Mouse (Mus musculus) lung, postnatal 0 days (tissue): ENCODE measurements at regions not wholly inside any gene's neighbourhood (a gene's known extent, or its start where the extent isn't known, plus 50 kb on each side); places are given as distances from the start of the nearest gene placed in this dataset.

Experiments
- ATAC-seq: fragments of 200-750 bp; cut with Nextera tagmentation; 2 replicates; pipeline ENCODE4 v1.8.0; 2017; ENCODE audit warnings: moderate library complexity
- DNase-seq: peaks from one replicate; pipeline ENCODE4 v3.0.0-alpha.2; 2016; ENCODE audit warnings: low spot score
- H3K27ac ChIP-seq: fragments of 300-500 bp; sonication (generic); 2 replicates; pipeline ENCODE4 v1.5.1; 2014; ENCODE audit warnings: antibody characterized with exemption, mild to moderate bottlenecking, low read length, mixed read lengths
- H3K27me3 ChIP-seq: fragments of 300-500 bp; sonication (generic); replicated peaks from 2 replicates; pipeline ENCODE4 v1.6.1; 2014; ENCODE audit warnings: low read length, mixed read lengths; ENCODE audit not compliant: insufficient read depth
- H3K36me3 ChIP-seq: fragments of 300-500 bp; sonication (generic); 2 replicates; pipeline ENCODE4 v1.6.1; 2014; ENCODE audit warnings: low read length, mixed read lengths; ENCODE audit not compliant: insufficient read depth
- H3K4me1 ChIP-seq: fragments of 300-500 bp; sonication (generic); 2 replicates; pipeline ENCODE4 v1.6.1; 2014; ENCODE audit warnings: antibody characterized with exemption, low read depth, low read length, mixed read lengths; ENCODE audit not compliant: insufficient read depth
- H3K4me2 ChIP-seq: fragments of 300-500 bp; sonication (generic); replicated peaks from 2 replicates; pipeline ENCODE4 v1.6.1; 2014; ENCODE audit warnings: low read depth, mild to moderate bottlenecking, low read length, moderate library complexity, mixed read lengths
- H3K4me3 ChIP-seq: fragments of 300-500 bp; sonication (generic); 2 replicates; pipeline ENCODE4 v1.5.1; 2014; ENCODE audit warnings: low read depth, low read length
- H3K9ac ChIP-seq: fragments of 300-500 bp; sonication (generic); replicated peaks from 2 replicates; pipeline ENCODE4 v1.6.1; 2014; ENCODE audit warnings: low read depth, mild to moderate bottlenecking
- H3K9me3 ChIP-seq: fragments of 300-500 bp; sonication (generic); 2 replicates; pipeline ENCODE4 v1.6.1; 2016; ENCODE audit warnings: low read length, mixed read lengths
- CTCF ChIP-seq: IDR thresholded peaks from 2 replicates; pipeline ENCODE4 v1.5.1; 2016; ENCODE audit warnings: antibody characterized with exemption, mild to moderate bottlenecking
- EP300 ChIP-seq: IDR thresholded peaks from 2 replicates; pipeline ENCODE4 v1.6.1; 2016; ENCODE audit warnings: antibody characterized with exemption, mild to moderate bottlenecking, control low read depth
- WGBS: fragments of 180-500 bp; shearing (Covaris S2); extraction: QIAGEN DNeasy Blood & Tissue Kit; methylation state at CpG from one replicate; pipeline ENCODE4 v1.1.7; 2014; 5-methylcytosine and 5-hydroxymethylcytosine counted together

DNA sequence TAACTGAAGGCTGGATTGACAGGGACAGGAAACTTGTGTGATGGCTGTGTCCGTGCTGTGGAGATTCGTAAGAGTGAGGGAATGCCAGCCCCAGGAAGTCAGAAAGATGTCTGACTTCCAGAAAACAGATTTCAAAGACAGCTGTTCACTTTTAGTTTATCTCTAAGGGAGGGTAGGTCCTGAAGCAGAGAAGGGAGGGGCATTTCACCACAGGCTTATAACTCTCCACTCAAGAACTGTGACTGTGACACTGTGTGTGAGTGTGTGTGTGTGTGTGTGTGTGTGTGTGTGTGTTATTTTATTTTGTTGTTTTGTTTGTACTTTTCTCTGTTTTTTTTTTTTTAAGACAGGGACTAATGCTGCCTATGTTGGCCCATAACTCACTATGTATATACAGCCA lies 109.1 kb upstream of the Sox5 start:
- no peaks in the 10 kb centered on the region for H3K9me3 ChIP-seq
- no peak overlapping the region for H3K4me2 ChIP-seq
- 13% methylated on average over 2 of the region's 2 CpGs for WGBS
- no peaks in the 10 kb centered on the region for H3K36me3 ChIP-seq
- no peak overlapping the region for H3K9ac ChIP-seq
- H3K27ac ChIP-seq = no peak overlapping the region
- TF ChIP-seq CTCF = no peak
- no peak for TF ChIP-seq EP300
- peak; percentile 28; the same call in 1 of the 2 replicates for ATAC-seq
- H3K27me3 ChIP-seq = no peaks in the 10 kb centered on the region
- peak; percentile 29 for DNase-seq
- no peak overlapping the region for H3K4me3 ChIP-seq
- peaks cover 6% of the 10 kb centered on the region; the same call in 1 of the 2 replicates for H3K4me1 ChIP-seq

- no peak overlapping the region for H3K27ac ChIP-seq
- no peak overlapping the region for H3K9ac ChIP-seq
- H3K9me3 ChIP-seq = no peaks in the 10 kb centered on the region
- no peak overlapping the region for H3K4me3 ChIP-seq
- H3K36me3 ChIP-seq = no peaks in the 10 kb centered on the region
- ATAC-seq (peak; percentile 74), DNase-seq (peak; percentile 69)
- peaks cover 6% of the 10 kb centered on the region; the same call in 1 of the 2 replicates for H3K4me1 ChIP-seq
- no peak overlapping the region for H3K4me2 ChIP-seq
- TF ChIP-seq CTCF (no peak), EP300 (no peak)
- H3K27me3 ChIP-seq = no peaks in the 10 kb centered on the region
- WGBS = 12% methylated on average over 8 of the region's 8 CpGs
Measured at GRCm38 (mm10) chr6:144890166-144890565, 108.4 kb upstream of the Sox5 start.

DNA sequence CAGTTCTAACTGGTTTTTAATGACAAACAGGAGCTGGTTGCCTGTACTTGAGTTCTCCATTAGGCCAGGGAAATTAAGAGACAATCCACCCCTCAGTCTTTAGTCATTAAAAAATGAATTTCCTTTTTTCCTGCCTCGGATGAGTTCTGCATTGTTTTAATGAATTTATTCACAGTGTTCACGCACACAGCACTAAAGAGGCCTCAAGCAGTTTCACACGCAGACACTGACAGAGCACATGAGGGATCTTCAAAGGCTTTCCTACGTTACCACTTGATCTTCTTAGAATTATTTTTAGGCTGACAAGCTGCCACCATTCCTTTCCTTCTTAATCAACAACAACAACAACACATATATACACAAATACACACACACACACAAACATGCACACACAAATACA lies 101.3 kb upstream of the Sox5 start:
- Histone ChIP-seq H3K4me3 (no peak overlapping the region), H3K4me1 (no peaks in the 10 kb centered on the region), H3K9me3 (no peaks in the 10 kb centered on the region), H3K4me2 (no peak overlapping the region), H3K9ac (no peak overlapping the region), H3K27ac (no peak overlapping the region), H3K36me3 (no peaks in the 10 kb centered on the region), H3K27me3 (no peaks in the 10 kb centered on the region)
- DNase-seq (no peak), ATAC-seq (no peak)
- TF ChIP-seq EP300 = no peak
- no peak for TF ChIP-seq CTCF
- WGBS = 75% methylated on average over 4 of the region's 4 CpGs

GRCm38 (mm10) chr6:144880098-144880497 lies 98.3 kb upstream of the Sox5 start:
- no peaks in the 10 kb centered on the region for H3K27me3 ChIP-seq
- H3K4me2 ChIP-seq = no peak overlapping the region
- TF ChIP-seq EP300 (no peak), CTCF (no peak)
- H3K9ac ChIP-seq = no peak overlapping the region
- ATAC-seq = no peak
- H3K27ac ChIP-seq = no peak overlapping the region
- H3K36me3 ChIP-seq = no peaks in the 10 kb centered on the region
- no peaks in the 10 kb centered on the region for H3K4me1 ChIP-seq
- no peaks in the 10 kb centered on the region for H3K9me3 ChIP-seq
- 85% methylated on average over 10 of the region's 10 CpGs for WGBS
- H3K4me3 ChIP-seq = no peak overlapping the region
- DNase-seq = no peak

DNA sequence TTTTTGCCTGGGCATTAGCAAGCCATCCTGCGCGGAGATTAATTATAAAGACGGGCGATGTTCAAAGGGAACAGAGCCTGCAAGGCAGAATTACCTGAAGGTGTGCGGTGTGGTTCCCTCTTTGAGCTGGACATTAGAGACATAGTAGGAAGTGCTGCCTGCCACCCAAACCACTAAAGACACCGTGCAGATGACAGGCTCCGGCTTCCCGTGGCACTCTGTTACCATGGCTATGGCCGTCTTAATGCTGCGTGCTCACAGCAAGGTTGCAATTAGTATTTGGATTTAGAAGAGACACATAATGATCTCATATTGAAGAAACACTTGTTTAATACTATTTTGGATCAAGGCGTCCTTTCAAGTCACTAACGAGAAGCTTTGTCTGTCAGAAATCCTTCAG lies 95.0 kb upstream of the Sox5 start:
- no peak overlapping the region for H3K4me3 ChIP-seq
- ATAC-seq (no peak), DNase-seq (no peak)
- no peak overlapping the region for H3K4me2 ChIP-seq
- no peaks in the 10 kb centered on the region for H3K9me3 ChIP-seq
- no peak overlapping the region for H3K9ac ChIP-seq
- no peaks in the 10 kb centered on the region for H3K4me1 ChIP-seq
- no peak overlapping the region for H3K27ac ChIP-seq
- TF ChIP-seq CTCF (no peak), EP300 (no peak)
- WGBS = 81% methylated on average over 12 of the region's 12 CpGs
- no peaks in the 10 kb centered on the region for H3K27me3 ChIP-seq
- no peaks in the 10 kb centered on the region for H3K36me3 ChIP-seq

DNA sequence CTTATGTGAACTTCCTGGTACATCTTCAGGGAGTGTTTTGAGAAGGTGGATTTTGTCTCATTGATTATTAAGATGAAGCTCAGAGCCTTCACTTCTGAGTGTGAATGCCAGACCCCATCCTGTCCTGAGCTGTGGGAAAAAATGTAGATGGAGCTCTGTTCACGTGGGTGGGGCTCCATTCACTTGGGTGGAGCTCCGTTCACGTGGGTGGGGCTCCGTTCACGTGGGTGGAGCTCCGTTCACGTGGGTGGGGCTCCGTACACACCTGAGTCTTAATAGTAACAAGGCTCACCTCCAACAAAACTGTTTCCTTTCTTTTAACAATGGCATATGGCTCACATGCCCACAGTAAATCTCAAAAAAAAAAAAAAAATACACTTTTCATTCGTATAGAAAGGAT lies 94.1 kb upstream of the Sox5 start:
- Histone ChIP-seq H3K27me3 (no peaks in the 10 kb centered on the region), H3K9ac (no peak overlapping the region), H3K4me3 (no peak overlapping the region), H3K4me2 (no peak overlapping the region), H3K27ac (no peak overlapping the region), H3K36me3 (no peaks in the 10 kb centered on the region), H3K9me3 (no peaks in the 10 kb centered on the region), H3K4me1 (no peaks in the 10 kb centered on the region)
- no peak for TF ChIP-seq EP300
- no peak for TF ChIP-seq CTCF
- no peak for DNase-seq
- 55% methylated on average over 9 of the region's 9 CpGs for WGBS
- no peak for ATAC-seq

DNA sequence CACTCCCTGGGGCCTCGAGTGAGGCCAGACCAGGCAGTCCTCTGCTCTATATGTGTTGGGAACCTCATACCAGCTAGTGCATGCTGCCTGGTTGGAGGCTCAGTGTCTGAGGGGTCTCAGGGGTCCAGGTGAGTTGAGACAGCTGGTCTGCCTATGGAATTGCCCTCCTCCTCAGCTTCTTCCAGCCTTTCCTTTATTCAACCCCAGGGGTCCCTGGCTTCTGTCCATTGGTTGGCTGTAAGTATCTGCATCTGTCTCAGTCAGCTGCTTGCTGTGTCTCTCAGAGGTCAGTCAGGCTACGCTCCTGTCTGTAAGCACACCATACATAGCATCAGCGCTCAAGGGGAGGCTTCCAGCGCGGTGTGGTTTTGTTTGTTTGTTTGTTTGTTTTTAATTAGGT lies 92.5 kb upstream of the Sox5 start:
- Histone ChIP-seq H3K36me3 (no peaks in the 10 kb centered on the region), H3K27me3 (no peaks in the 10 kb centered on the region), H3K27ac (no peak overlapping the region), H3K4me3 (no peak overlapping the region), H3K4me1 (no peaks in the 10 kb centered on the region), H3K9me3 (no peaks in the 10 kb centered on the region), H3K9ac (no peak overlapping the region), H3K4me2 (no peak overlapping the region)
- WGBS = 77% methylated on average over 5 of the region's 5 CpGs
- DNase-seq (no peak), ATAC-seq (no peak)
- no peak for TF ChIP-seq EP300
- TF ChIP-seq CTCF = no peak
